Mouse (Mus musculus) ES-E14 (cell line): ENCODE measurements around the gene Hydin.
"Not testable (repeated sequence)": the region's sequence is repeated elsewhere in the genome, so short reads cannot be mapped to it uniquely, and the experiment has no call there.

Experiments
- MAFK ChIP-seq: IDR thresholded peaks from 2 replicates; pipeline ENCODE4 v1.6.1; 2014; ENCODE audit warnings: mild to moderate bottlenecking, low read depth, low read length, inconsistent platforms; ENCODE audit not compliant: insufficient read depth
- ZNF384 ChIP-seq: IDR thresholded peaks from 2 replicates; pipeline ENCODE4 v1.6.1; 2012; ENCODE audit warnings: low read depth, low read length, inconsistent platforms

GRCm38 (mm10) chr8:110384632-110385031, 117.9 kb downstream of the Hydin start:
- TF ChIP-seq ZNF384, MAFK: not testable (repeated sequence)
